Mouse (Mus musculus) Patski (cell line): Measurements from ENCODE around the gene Gm10778. TPM values are rescaled to one million over a fixed set of nuclear protein-coding genes. Genes with fewer than 3 reads are reported as not detected.
A peak's percentile ranks its signal among the peaks of the same experiment; 100 is the strongest.

ENCODE experiments used
- ATAC-seq: fragments of 100-300 bp; one replicate; pipeline ENCODE4 v1.8.0; 2021
- CTCF ChIA-PET: fragments of 350-600 bp; sonication (Branson Sonifier 250); formaldehyde crosslinking; loops from one replicate; lab custom pipeline; 2022; ENCODE audit warnings: inconsistent platforms; lab: Charles Lee
- POLR2A ChIA-PET: fragments of 350-600 bp; sonication (Branson Sonifier 250); formaldehyde crosslinking; loops from one replicate; lab custom pipeline; 2022; ENCODE audit warnings: antibody characterized with exemption, inconsistent platforms; lab: Charles Lee
- DNase-seq: peaks from one replicate; pipeline ENCODE4 v3.0.0-alpha.2; 2011; ENCODE audit warnings: low read depth, low spot score
- H3K27me3 ChIP-seq: fragments of 371-371 bp; one replicate; pipeline ENCODE4 v1.5.1; 2021
- CTCF ChIP-seq: fragments of 100-300 bp; IDR thresholded peaks from one replicate; pipeline ENCODE4 v1.5.1; 2021
- in situ Hi-C: fragments of 300-500 bp; cut with MboI; formaldehyde crosslinking; loops from 3 replicates; pipeline ENCODE4 v1.11.1; 2018; ENCODE audit warnings: low pct_unique_long_range_greater_than_20kb, mixed read lengths
- polyA plus RNA-seq: library from polyadenylated mRNA; unstranded; gene quantifications from one replicate; pipeline ENCODE4 v1.2.3, GENCODE M21; 2021

The Gm10778 gene
- polyA plus RNA-seq, 1 experiment from 2014 or later = 2.5 TPM

- no peaks in the 10 kb centered on the region for H3K27me3 ChIP-seq
- CTCF ChIA-PET = interaction anchor here (1.0 to 3.7 kb wide), 3 partner anchors 28 to 42 kb away, joined by 5 to 16 read pairs (median 6); no protein-coding TSS in a partner anchor
- ATAC-seq (no peak), DNase-seq (no peak)
- in situ Hi-C loops = loop anchor here (10.0 kb wide), 2 partner anchors 51 to 559 kb away; partner anchors contain the start of gene Aes
- TF ChIP-seq CTCF = no peak
- POLR2A ChIA-PET = interaction anchor here (1.0 to 1.4 kb wide), 3 partner anchors 28 to 46 kb away, joined by 3 to 7 read pairs (median 3); partner anchors contain the start of gene Aes
Measured at GRCm38 (mm10) chr10:81605666-81605973, 43.2 kb upstream of the Gm10778 start.

- DNase-seq = peak; percentile 97
- in situ Hi-C loops = loop anchor here (10.0 kb wide), 2 partner anchors 51 to 559 kb away; partner anchors contain the start of gene Aes
- ChIA-PET CTCF (interaction anchor here (0.8 to 3.7 kb wide), 4 partner anchors 20 to 572 kb away, joined by 3 to 16 read pairs (median 4); no protein-coding TSS in a partner anchor), POLR2A (interaction anchor here (0.8 to 1.4 kb wide), 2 partner anchors 46 kb away, joined by 3 read pairs; partner anchors contain the start of gene Aes)
- peak; percentile 94 for ATAC-seq
- no peak for TF ChIP-seq CTCF
- H3K27me3 ChIP-seq = no peaks in the 10 kb centered on the region
Measured at GRCm38 (mm10) chr10:81605974-81606751, 42.7 kb upstream of the Gm10778 start, which contains the start of gene BC025920. BC025920 (plus strand) TSS chr10:81606270.

GRCm38 (mm10) chr10:81608308-81608707 lies 40.6 kb upstream of the Gm10778 start:
- in situ Hi-C loops = loop anchor here (10.0 kb wide), 2 partner anchors 54 to 556 kb away; partner anchors contain the start of gene Aes
- POLR2A ChIA-PET = no interaction called here
- ATAC-seq = no peak

GRCm38 (mm10) chr10:81612779-81613178 lies 36.1 kb upstream of the Gm10778 start:
- ATAC-seq (no peak), DNase-seq (no peak)
- no peaks in the 10 kb centered on the region for H3K27me3 ChIP-seq
- ChIA-PET POLR2A (no interaction called here), CTCF (no interaction called here)
- in situ Hi-C loops = no loop called here
- no peak for TF ChIP-seq CTCF

More at GRCm38 (mm10) chr10:81608308-81608707, 40.6 kb upstream of the Gm10778 start:
- H3K27me3 ChIP-seq = no peaks in the 10 kb centered on the region
- TF ChIP-seq CTCF = no peak
- no peak for DNase-seq
- CTCF ChIA-PET = no interaction called here

- POLR2A ChIA-PET = no interaction called here
- no peaks in the 10 kb centered on the region for H3K27me3 ChIP-seq
- no peak for DNase-seq
- in situ Hi-C loops = no loop called here
- ATAC-seq = no peak
- CTCF ChIA-PET = no interaction called here
- no peak for TF ChIP-seq CTCF
Measured at GRCm38 (mm10) chr10:81615486-81615885, 33.4 kb upstream of the Gm10778 start.

GRCm38 (mm10) chr10:81619976-81620375 lies 28.9 kb upstream of the Gm10778 start:
- POLR2A ChIA-PET = no interaction called here
- no peak for ATAC-seq
- no peak for TF ChIP-seq CTCF
- no peak for DNase-seq
- CTCF ChIA-PET = no interaction called here
- H3K27me3 ChIP-seq = no peaks in the 10 kb centered on the region
- in situ Hi-C loops = no loop called here

- no peak for TF ChIP-seq CTCF
- H3K27me3 ChIP-seq = no peaks in the 10 kb centered on the region
- DNase-seq (no peak), ATAC-seq (no peak)
- ChIA-PET CTCF (no interaction called here), POLR2A (no interaction called here)
- in situ Hi-C loops = no loop called here
Measured at GRCm38 (mm10) chr10:81620786-81621185, 28.1 kb upstream of the Gm10778 start.

GRCm38 (mm10) chr10:81623441-81623840 lies 25.4 kb upstream of the Gm10778 start:
- in situ Hi-C loops = no loop called here
- DNase-seq (no peak), ATAC-seq (no peak)
- no peaks in the 10 kb centered on the region for H3K27me3 ChIP-seq
- ChIA-PET POLR2A (no interaction called here), CTCF (no interaction called here)
- TF ChIP-seq CTCF = no peak

GRCm38 (mm10) chr10:81626101-81626993 lies 22.5 kb upstream of the Gm10778 start:
- in situ Hi-C loops = no loop called here
- ATAC-seq (no peak), DNase-seq (no peak)
- POLR2A ChIA-PET = no interaction called here
- CTCF ChIA-PET = interaction anchor here (1.3 kb wide), 1 partner anchor 20 kb away, joined by 3 read pairs; no protein-coding TSS in a partner anchor
- TF ChIP-seq CTCF = no peak
- H3K27me3 ChIP-seq = no peaks in the 10 kb centered on the region
